ENCODE assay signal across 18 mouse cellular contexts in the genomic region with DNA sequence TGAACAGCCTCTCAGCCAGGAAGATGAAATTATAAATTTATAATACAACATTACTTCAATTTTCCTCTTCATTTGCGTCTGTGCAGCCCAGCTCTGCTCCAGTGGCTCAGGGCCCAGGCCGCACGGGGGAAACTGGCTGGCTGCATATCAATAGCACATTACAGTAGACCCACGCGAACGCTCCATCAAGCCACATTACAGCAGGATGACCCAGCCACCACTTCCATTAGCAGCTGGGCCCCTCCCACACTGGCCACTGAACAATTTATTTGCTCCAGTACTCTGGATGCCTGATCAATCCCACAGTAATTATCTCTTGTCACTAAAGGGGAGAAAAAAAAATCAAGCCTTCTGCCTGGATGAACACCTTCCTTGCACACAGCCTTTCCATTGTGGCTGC.
A peak's percentile ranks its signal among the peaks of the same experiment; 100 is the strongest.
DNase-seq lines count a peak whose midpoint lies in the region; ATAC-seq lines count a peak whose summit lies in the region.
"Had no signal": no experiment of that assay in that cellular context is flagged by ENCODE, and none has a peak within 500 bp of the region (broad histone marks: within the 10 kb centered on the region; RNA-seq: fewer than 3 reads in every experiment).

No protein-coding gene starts in this region.

- H3K4me1 ChIP-seq in forebrain, embryonic 14.5 days (ENCODE audit: control insufficient read depth, insufficient read depth, low read length): peaks cover 13% of the 10 kb centered on the region
- peaks cover 20% of the 10 kb centered on the region for H3K4me1 ChIP-seq in hindbrain, embryonic 15.5 days (replicated peaks)

- intact Hi-C loops in left cerebral cortex, postnatal 4 days (cut with DNase I): no loop called here

- WGBS in forebrain, embryonic 14.5 days: 37% methylated on average over 6 of the region's 6 CpGs
- WGBS in hindbrain, embryonic 15.5 days: 40% methylated on average over 6 of the region's 6 CpGs

- H3K27me3 ChIP-seq in forebrain, embryonic 14.5 days (replicated peaks; ENCODE audit: control insufficient read depth, insufficient read depth, low read length): no peaks in the 10 kb centered on the region
- H3K27me3 ChIP-seq in hindbrain, embryonic 15.5 days: no peaks in the 10 kb centered on the region
- H3K27me3 ChIP-seq: embryonic facial prominence, embryonic 13.5 days had no signal

- H3K36me3 ChIP-seq in forebrain, embryonic 14.5 days (ENCODE audit: control insufficient read depth, insufficient read depth, low read length): 0 out of 2 replicates have a peak, but pooled peaks cover 7% of the 10 kb centered on the region
- 0 out of 2 replicates have a peak, but pooled peaks cover 4% of the 10 kb centered on the region for H3K36me3 ChIP-seq in hindbrain, embryonic 15.5 days

- no peaks in the 10 kb centered on the region for H3K9me3 ChIP-seq in forebrain, embryonic 14.5 days (replicated peaks; ENCODE audit: control insufficient read depth, low read length)
- no peaks in the 10 kb centered on the region for H3K9me3 ChIP-seq in hindbrain, embryonic 15.5 days
- H3K9me3 ChIP-seq: embryonic facial prominence, embryonic 13.5 days had no signal

- ATAC-seq in forebrain, embryonic 14.5 days: peak; percentile 16; the same call in 1 of the 2 replicates
- peak; percentile 59; the same call in 1 of the 2 replicates for ATAC-seq in hindbrain, embryonic 15.5 days (ENCODE audit: low FRiP score, low read depth)

- no peak overlapping the region for H3K4me3 ChIP-seq in forebrain, embryonic 14.5 days (ENCODE audit: low read depth, low read length)
- no peak overlapping the region for H3K4me3 ChIP-seq in hindbrain, embryonic 15.5 days
- H3K4me3 ChIP-seq: embryonic facial prominence, embryonic 13.5 days; myocyte had no signal

- no peak overlapping the region for H3K4me2 ChIP-seq in forebrain, embryonic 14.5 days (ENCODE audit: low read length)
- H3K4me2 ChIP-seq in hindbrain, embryonic 15.5 days: no peak overlapping the region
- H3K4me2 ChIP-seq: embryonic facial prominence, embryonic 13.5 days; heart, embryonic 11.5 days had no signal

- DNase-seq in left cerebral cortex, postnatal 4 days: peak; percentile 36
- no peak for DNase-seq in left cerebral cortex, adult 11 months (ENCODE audit: low spot score)
- peak; percentile 92 for DNase-seq in Muller cell, postnatal 12 days (ENCODE audit: inconsistent ontology term)
- DNase-seq in forebrain, embryonic 14.5 days (ENCODE audit: low spot score): peak; percentile 46
- no peak for DNase-seq in adrenal gland, adult 8-10 months
- DNase-seq in lung, postnatal 10 days: no peak
- DNase-seq: cerebellum, adult 9-11 months; heart, postnatal 10 days; kidney, adult 2 months; kidney, postnatal 14 days; liver; lung, postnatal 14 days; spleen, adult 18-20 months; thymus, postnatal 36 days had no signal

- H3K27ac ChIP-seq in forebrain, embryonic 14.5 days (ENCODE audit: low read depth, low read length): no peak overlapping the region
- peak overlapping the region; percentile 40 for H3K27ac ChIP-seq in hindbrain, embryonic 15.5 days (replicated peaks)
- H3K27ac ChIP-seq: embryonic facial prominence, embryonic 13.5 days had no signal

- H3K9ac ChIP-seq in forebrain, embryonic 14.5 days (ENCODE audit: low read length): no peak overlapping the region
- H3K9ac ChIP-seq in hindbrain, embryonic 15.5 days: no peak overlapping the region
- H3K9ac ChIP-seq: embryonic facial prominence, embryonic 13.5 days had no signal

Comparison
In these comparisons a context has a peak if more than half of its experiments do, and no peak if none do; other contexts are left out.
1. DNase-seq: peak in left cerebral cortex, postnatal 4 days (single experiment), Muller cell, postnatal 12 days (single experiment) and forebrain, embryonic 14.5 days (single experiment); none in left cerebral cortex, adult 11 months (single experiment), adrenal gland, adult 8-10 months (single experiment) and lung, postnatal 10 days (single experiment).